Mouse (Mus musculus) hindbrain, embryonic 10.5 days (tissue): ENCODE measurements around the gene Olfr315. TPM values are rescaled to one million over a fixed set of nuclear protein-coding genes. Genes with fewer than 3 reads are reported as not detected.
A peak's percentile ranks its signal among the peaks of the same experiment; 100 is the strongest.
"Not testable (repeated sequence)": the region's sequence is repeated elsewhere in the genome, so short reads cannot be mapped to it uniquely, and the experiment has no call there.

ENCODE experiments used
- DNase-seq: peaks from one replicate; pipeline ENCODE4 v3.0.0-alpha.2; 2017; ENCODE audit warnings: low spot score
- H3K27ac ChIP-seq: fragments of 300-500 bp; sonication (generic); 2 replicates; pipeline ENCODE4 v1.5.1; 2016; ENCODE audit warnings: mild to moderate bottlenecking, moderate library complexity
- H3K27me3 ChIP-seq: fragments of 300-500 bp; sonication (generic); 2 replicates; pipeline ENCODE4 v1.6.1; 2016; ENCODE audit warnings: mild to moderate bottlenecking; ENCODE audit not compliant: poor library complexity, insufficient read depth, severe bottlenecking
- H3K36me3 ChIP-seq: fragments of 300-500 bp; sonication (generic); 2 replicates; pipeline ENCODE4 v1.6.1; 2016; ENCODE audit warnings: mild to moderate bottlenecking, moderate library complexity
- H3K4me1 ChIP-seq: fragments of 300-500 bp; sonication (generic); replicated peaks from 2 replicates; pipeline ENCODE4 v1.6.1; 2016; ENCODE audit warnings: mild to moderate bottlenecking
- H3K4me3 ChIP-seq: fragments of 300-500 bp; sonication (generic); 2 replicates; pipeline ENCODE4 v1.5.1; 2016; ENCODE audit warnings: mild to moderate bottlenecking, moderate library complexity
- H3K9me3 ChIP-seq: fragments of 300-500 bp; sonication (generic); 2 replicates; pipeline ENCODE4 v1.6.1; 2016; ENCODE audit warnings: mild to moderate bottlenecking, moderate library complexity
- WGBS: fragments of 180-500 bp; shearing (Covaris S2); methylation state at CpG from one replicate; pipeline ENCODE4 v1.1.7; 2016; 5-methylcytosine and 5-hydroxymethylcytosine counted together
- polyA plus RNA-seq: library from polyadenylated mRNA; unstranded; fragments of >200 nt; fragmentation: Nextera tagmentation; extraction: Ambion mirVana; gene quantifications from 2 replicates; pipeline ENCODE4 v1.2.1, GENCODE M21; 2016

Olfr315 gene
- polyA plus RNA-seq, 1 experiment from 2014 or later, result not detected

DNA sequence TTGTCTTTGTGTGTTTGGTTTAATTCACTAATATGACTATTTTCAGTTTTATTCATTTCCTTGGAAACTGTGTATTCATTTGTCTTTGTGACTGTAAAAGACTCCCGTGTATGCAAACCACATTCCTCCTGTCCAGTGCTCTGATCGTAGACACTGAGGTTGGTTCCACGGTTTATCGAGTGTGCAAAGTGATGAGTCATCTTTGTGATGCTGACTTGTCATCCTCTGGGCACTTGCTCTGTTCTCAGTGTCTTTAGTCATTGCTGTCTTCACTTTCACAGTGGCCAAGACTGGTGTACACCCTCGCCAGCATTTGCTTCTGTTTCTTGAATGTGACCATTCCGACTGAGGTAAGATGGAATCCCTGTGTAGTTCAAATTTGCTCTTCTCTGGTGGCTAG, 17.7 kb downstream of the Olfr315 start:
- 87% methylated on average over 6 of the region's 6 CpGs for WGBS
- no peak overlapping the region for H3K4me3 ChIP-seq
- DNase-seq, result no peak
- no peaks in the 10 kb centered on the region for H3K27me3 ChIP-seq
- H3K27ac ChIP-seq, result no peak overlapping the region
- no peaks in the 10 kb centered on the region for H3K9me3 ChIP-seq
- no peaks in the 10 kb centered on the region for H3K36me3 ChIP-seq
- H3K4me1 ChIP-seq, result peaks cover 8% of the 10 kb centered on the region

DNA sequence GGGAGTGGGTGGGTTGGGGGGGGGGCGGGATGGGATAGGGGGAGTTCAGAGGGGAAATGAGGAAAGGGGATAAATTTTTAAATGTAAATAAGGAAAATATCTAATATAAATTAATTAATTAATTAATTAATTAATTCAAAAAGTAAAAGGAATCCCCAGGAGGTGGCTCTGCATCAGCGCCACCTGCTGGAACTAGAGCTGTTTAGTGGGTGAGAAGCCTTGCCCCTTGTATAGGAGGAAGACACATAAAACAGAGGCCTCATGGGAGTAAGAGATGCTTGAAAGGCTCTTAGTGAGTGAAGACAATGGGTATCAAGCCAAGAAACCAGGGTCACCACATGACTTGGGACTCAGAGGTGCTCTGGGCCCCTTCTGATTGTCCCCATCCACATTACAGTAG, 22.9 kb downstream of the Olfr315 start:
- Histone ChIP-seq H3K27me3 (no peaks in the 10 kb centered on the region), H3K4me1 (no peaks in the 10 kb centered on the region), H3K27ac (no peak overlapping the region), H3K9me3 (no peaks in the 10 kb centered on the region), H3K36me3 (no peaks in the 10 kb centered on the region), H3K4me3 (no peak overlapping the region)
- 92% methylated on average over 2 of the region's 2 CpGs for WGBS
- DNase-seq, result no peak

DNA sequence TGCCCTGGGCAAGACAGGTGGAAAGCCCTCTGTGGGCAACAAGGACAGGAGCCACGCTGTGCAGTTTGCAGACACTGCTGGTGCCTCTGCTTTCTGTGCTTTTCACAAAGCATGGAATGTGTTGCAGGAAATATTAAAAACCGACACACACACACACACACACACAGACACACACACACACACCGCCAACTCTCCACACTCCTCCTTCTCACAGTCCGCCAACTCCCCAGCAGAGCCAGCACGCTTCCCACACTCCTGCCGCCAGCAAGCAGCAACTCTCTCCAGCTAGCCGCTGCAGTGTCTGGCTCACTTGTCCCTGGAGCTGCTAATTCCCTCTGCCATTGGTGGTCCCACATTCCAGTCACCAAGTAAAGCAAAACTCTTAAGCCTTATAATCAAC, 23.9 kb downstream of the Olfr315 start:
- H3K4me1 ChIP-seq, result peaks cover 9% of the 10 kb centered on the region
- H3K9me3 ChIP-seq, result no peaks in the 10 kb centered on the region
- no peaks in the 10 kb centered on the region for H3K36me3 ChIP-seq
- no peak overlapping the region for H3K27ac ChIP-seq
- 78% methylated on average over 7 of the region's 7 CpGs for WGBS
- H3K27me3 ChIP-seq, result no peaks in the 10 kb centered on the region
- no peak for DNase-seq
- no peak overlapping the region for H3K4me3 ChIP-seq

DNA sequence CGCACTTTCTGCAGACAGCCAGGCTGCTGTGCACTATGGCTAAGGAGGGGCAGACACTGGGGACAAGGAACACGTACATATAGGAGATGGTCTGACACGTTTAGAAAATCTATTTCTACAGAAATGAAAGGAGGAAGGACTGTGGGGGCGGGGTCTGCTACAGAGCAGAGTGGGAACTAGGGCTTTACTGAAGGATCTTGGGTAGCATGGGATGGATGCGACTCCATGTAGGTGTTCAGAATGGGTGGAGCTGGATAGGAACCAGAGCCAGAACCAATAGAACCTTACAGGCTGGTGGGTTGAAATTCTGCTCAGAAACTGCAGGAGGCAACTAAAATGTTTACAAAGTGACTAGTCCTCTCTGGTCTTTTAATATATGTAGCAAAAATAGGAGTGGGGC, 26.8 kb downstream of the Olfr315 start:
- DNase-seq, result no peak
- Histone ChIP-seq H3K36me3 (no peaks in the 10 kb centered on the region), H3K4me1 (peaks cover 16% of the 10 kb centered on the region), H3K27ac (no peak overlapping the region), H3K27me3 (no peaks in the 10 kb centered on the region), H3K4me3 (no peak overlapping the region), H3K9me3 (no peaks in the 10 kb centered on the region)
- WGBS, result 82% methylated on average over 5 of the region's 5 CpGs

DNA sequence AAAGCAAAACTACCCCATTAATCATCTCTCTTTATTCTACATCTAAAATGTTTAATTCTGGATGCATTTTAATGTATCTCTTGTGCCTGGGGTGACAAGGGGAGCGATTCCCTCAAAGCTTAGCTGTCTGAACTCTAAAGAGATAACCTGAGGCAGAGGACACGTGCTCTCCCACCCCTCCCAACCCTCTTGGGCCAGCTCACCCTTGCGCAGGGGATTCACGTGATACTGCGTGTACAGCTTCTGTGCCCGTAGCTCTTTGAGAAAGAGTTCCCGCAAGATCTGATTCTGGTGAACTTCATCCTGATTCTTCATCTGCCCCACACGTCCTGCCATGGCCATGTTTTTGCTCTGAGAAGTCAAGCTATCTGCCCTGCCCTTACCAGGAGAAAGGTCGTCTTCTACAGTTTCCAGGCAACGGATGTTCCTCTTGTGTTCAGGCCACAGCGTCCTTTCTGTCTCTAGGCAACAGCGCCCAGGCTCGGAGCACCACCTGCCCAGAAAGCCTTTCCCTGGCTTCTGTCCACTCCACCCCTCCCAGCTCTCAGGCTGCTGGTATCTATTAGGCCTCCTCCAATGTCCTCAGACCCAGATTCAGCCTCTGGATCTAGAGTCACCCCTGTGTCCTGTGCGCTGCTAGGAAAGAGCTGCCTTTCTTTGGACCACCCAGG, 28.7 kb downstream of the Olfr315 start, which contains the start of gene Fam183b:
Gene Fam183b (minus strand): TSS at position 403 of the 671 bp plus-strand sequence.
- Histone ChIP-seq H3K27me3 (no peaks in the 10 kb centered on the region), H3K4me3 (0 out of 2 replicates have a peak within 1 kb of the TSS, but pooled peaks have one; percentile 23), H3K9me3 (no peaks in the 10 kb centered on the region), H3K27ac (peak within 1 kb of the TSS; percentile 59), H3K4me1 (peaks cover 16% of the 10 kb centered on the region), H3K36me3 (no peaks in the 10 kb centered on the region)
- WGBS, result 38% methylated on average over 14 of the region's 14 CpGs
- DNase-seq, result peak; percentile 64

DNA sequence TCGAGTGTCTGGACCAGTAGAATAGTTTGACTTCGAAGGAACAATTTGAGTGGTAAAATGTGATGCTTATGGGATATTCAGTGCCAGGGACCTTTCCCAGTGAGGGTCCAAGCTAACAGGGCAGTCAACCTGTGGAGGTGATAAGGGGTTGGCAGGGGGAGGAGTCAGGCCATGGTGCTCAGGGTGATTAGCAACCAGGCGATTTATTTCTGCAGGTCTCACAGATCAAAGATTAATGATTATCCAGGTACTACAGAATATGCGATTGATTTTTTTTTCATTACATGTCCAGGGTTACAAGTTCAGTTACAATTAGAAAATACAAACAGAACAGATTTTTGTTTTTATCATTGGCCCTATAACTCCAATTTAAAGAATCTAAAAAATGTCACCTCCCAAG, 30.9 kb downstream of the Olfr315 start:
- no peak overlapping the region for H3K27ac ChIP-seq
- no peaks in the 10 kb centered on the region for H3K36me3 ChIP-seq
- no peaks in the 10 kb centered on the region for H3K9me3 ChIP-seq
- DNase-seq, result no peak
- 81% methylated on average over 4 of the region's 4 CpGs for WGBS
- H3K4me3 ChIP-seq, result no peak overlapping the region
- H3K27me3 ChIP-seq, result no peaks in the 10 kb centered on the region
- H3K4me1 ChIP-seq, result peaks cover 16% of the 10 kb centered on the region

DNA sequence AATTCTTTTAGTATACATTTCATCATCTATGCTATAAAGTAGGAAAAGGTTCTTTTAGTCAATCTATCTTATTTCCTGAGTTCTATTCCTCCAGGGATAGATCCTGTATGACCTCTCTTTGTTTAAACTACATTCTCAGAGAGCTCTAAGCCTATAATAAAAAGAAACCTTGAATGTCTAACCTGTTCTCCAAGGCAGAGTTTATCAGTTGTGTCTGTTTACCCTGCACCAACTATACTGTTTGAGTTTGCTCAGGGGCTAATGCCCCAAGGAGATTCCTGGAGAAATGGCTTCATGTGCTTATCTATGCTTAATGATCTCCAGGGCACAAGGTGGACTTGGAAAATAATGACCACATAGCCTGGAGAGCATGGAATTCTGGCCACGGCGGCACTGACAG, 31.4 kb downstream of the Olfr315 start:
- 93% methylated on average over 2 of the region's 2 CpGs for WGBS
- no peaks in the 10 kb centered on the region for H3K27me3 ChIP-seq
- no peak for DNase-seq
- no peaks in the 10 kb centered on the region for H3K36me3 ChIP-seq
- peaks cover 16% of the 10 kb centered on the region for H3K4me1 ChIP-seq
- no peak overlapping the region for H3K27ac ChIP-seq
- no peaks in the 10 kb centered on the region for H3K9me3 ChIP-seq
- no peak overlapping the region for H3K4me3 ChIP-seq

DNA sequence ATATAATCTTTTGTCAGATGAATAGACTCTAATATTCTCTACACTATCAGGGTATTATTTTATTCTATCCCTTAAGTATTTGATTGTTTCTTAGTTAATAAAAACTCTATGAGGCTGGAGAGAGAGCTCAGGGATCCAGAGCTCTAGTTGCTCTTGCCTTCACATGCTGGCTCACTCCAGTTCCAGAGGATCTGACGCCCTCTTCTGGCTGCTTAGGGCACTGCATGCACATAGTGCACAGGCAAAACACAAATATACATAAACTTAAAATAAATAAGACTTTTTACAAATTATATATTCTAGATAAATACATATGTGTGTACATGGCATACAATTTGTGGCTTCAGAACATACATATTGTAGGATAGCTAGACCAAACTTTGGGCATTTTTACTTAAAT, 39.0 kb downstream of the Olfr315 start:
- Histone ChIP-seq H3K4me3 (no peak overlapping the region), H3K36me3 (no peaks in the 10 kb centered on the region), H3K4me1 (no peaks in the 10 kb centered on the region), H3K27me3 (no peaks in the 10 kb centered on the region), H3K27ac (no peak overlapping the region), H3K9me3 (no peaks in the 10 kb centered on the region)
- DNase-seq, result no peak
- 2% methylated on average over 1 of the region's 1 CpGs for WGBS

DNA sequence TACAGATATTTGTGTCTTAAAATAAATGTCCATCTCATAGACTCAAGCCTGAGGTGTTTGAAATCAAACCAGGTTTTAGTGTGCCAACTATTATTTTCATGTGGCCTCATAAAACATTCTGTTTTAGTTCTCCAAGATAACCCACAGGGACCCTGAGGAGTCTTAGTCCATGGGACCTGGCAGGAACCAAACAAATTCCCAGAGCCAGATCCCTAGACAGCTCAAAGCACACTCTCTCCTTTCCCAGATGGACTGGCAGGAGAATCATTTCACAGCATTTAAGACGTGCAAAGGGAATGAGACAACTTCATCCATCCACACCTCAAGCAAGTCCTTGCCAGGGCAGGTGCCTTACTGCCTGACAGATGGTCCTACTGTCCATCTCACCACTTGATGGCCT, 41.7 kb downstream of the Olfr315 start, which contains the start of gene Olfr313:
Gene Olfr313 (plus strand): TSS at position 301 of the 400 bp plus-strand sequence.
- not testable (repeated sequence) for H3K9me3 ChIP-seq, H3K36me3 ChIP-seq, DNase-seq, H3K27me3 ChIP-seq, H3K4me3 ChIP-seq, H3K4me1 ChIP-seq, H3K27ac ChIP-seq
- 66% methylated on average over 1 of the region's 1 CpGs for WGBS

DNA sequence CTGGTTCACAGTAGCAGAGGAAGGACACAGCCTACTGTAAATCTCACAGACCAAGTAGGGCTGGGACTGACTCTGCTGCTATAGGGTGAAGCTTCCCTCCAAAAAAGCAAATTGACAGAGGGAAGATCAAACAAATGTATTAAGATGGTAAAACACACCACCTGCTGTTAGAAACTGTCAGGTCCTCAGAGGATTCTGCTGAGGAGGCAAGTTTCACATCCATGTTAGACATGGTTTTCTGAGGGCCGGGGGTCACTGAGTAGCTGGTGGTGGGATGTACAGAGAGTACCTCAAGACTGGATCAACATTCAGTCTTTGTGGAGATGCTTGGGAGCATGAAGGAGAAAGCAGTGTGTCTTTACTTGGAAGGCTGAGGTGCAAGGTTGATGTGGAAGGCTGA, 42.7 kb downstream of the Olfr315 start:
- Histone ChIP-seq H3K27ac (no peak overlapping the region), H3K27me3 (no peaks in the 10 kb centered on the region), H3K36me3 (no peaks in the 10 kb centered on the region), H3K4me3 (no peak overlapping the region), H3K4me1 (no peaks in the 10 kb centered on the region), H3K9me3 (no peaks in the 10 kb centered on the region)
- WGBS, result 82% methylated on average over 1 of the region's 1 CpGs
- DNase-seq, result no peak

DNA sequence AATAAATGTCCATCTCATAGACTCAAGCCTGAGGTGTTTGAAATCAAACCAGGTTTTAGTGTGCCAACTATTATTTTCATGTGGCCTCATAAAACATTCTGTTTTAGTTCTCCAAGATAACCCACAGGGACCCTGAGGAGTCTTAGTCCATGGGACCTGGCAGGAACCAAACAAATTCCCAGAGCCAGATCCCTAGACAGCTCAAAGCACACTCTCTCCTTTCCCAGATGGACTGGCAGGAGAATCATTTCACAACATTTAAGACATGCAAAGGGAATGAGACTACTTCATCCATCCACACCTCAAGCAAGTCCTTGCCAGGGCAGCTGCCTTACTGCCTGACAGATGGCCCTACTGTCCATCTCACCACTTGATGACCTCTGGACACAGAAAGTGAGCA, 55.9 kb downstream of the Olfr315 start, which contains the start of gene Olfr312:
Gene Olfr312 (plus strand): TSS at position 301 of the 400 bp plus-strand sequence.
- H3K4me3 ChIP-seq, H3K27ac ChIP-seq, DNase-seq, H3K27me3 ChIP-seq, H3K9me3 ChIP-seq, H3K36me3 ChIP-seq, H3K4me1 ChIP-seq: not testable (repeated sequence)

DNA sequence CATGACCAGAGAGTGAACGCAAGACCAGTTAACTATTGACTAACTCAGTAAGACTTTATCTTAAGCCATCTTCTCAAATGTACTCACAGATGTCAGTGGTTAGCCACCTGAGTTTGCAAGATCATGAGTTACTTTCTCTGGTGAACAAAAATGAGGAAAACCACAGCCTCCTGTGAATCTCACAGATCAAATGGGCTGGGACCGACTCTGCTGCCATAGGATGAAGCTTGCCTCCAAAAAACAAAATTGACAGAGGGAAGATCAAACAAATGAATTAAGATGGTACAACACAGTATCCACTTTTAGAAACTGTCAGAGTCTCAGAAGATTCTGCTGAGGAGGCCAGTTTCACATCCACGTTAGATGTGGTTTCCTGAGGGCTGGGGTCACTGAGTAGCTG, 56.8 kb downstream of the Olfr315 start:
- Histone ChIP-seq H3K27ac (no peak overlapping the region), H3K9me3 (no peaks in the 10 kb centered on the region), H3K27me3 (no peaks in the 10 kb centered on the region), H3K4me1 (no peaks in the 10 kb centered on the region), H3K4me3 (no peak overlapping the region), H3K36me3 (no peaks in the 10 kb centered on the region)
- 90% methylated on average over 3 of the region's 3 CpGs for WGBS
- no peak for DNase-seq
